Comparison of ENCODE assay signal across 9 mouse cellular contexts in genomic region chr7:3646641-3647040, GRCm38 (mm10). TPM values are rescaled to one million over a fixed set of nuclear protein-coding genes. Genes with fewer than 3 reads are reported as not detected.
DNase-seq lines count a peak whose midpoint lies in the region; ATAC-seq and TF ChIP-seq lines count a peak whose summit lies in the region.
"Had no signal": no experiment of that assay in that cellular context is flagged by ENCODE, and none has a peak within 500 bp of the region (broad histone marks: within the 10 kb centered on the region; RNA-seq: fewer than 3 reads in every experiment).

No protein-coding gene starts in this region.

- peaks cover 18 to 58% of the 10 kb centered on the region in 2 experiments for H3K36me3 ChIP-seq in CH12.LX (replicated peaks in 1 of 2; ENCODE audit: control insufficient read depth in 1 of 2, insufficient read depth in 1 of 2, low read length in 1 of 2)
- H3K36me3 ChIP-seq in forebrain, embryonic 15.5 days: peaks cover 20% of the 10 kb centered on the region
- peaks cover 25% of the 10 kb centered on the region for H3K36me3 ChIP-seq in liver, embryonic 14.5 days (replicated peaks; ENCODE audit: control insufficient read depth, insufficient read depth, low read depth)

- H3K27ac ChIP-seq in gastrocnemius, adult 2 months: peak overlapping the region; percentile 98
- no peak overlapping the region for H3K27ac ChIP-seq in CH12.LX (ENCODE audit: insufficient read depth, low read depth)
- H3K27ac ChIP-seq in forebrain, embryonic 15.5 days (replicated peaks): 0 out of 2 replicates have a peak overlapping the region, but pooled peaks have one; percentile 98
- H3K27ac ChIP-seq in liver, embryonic 14.5 days: peak overlapping the region; percentile 13; the same call in 1 of the 2 replicates

- ATAC-seq in forebrain, embryonic 15.5 days (replicated peaks): no peak
- ATAC-seq in liver, embryonic 14.5 days (ENCODE audit: insufficient read depth): no peak

- H3K9ac ChIP-seq in CH12.LX (ENCODE audit: insufficient read depth, low read depth): peak overlapping the region; percentile 98
- peak overlapping the region; percentile 93 for H3K9ac ChIP-seq in forebrain, embryonic 15.5 days (replicated peaks)
- peak overlapping the region; percentile 98 for H3K9ac ChIP-seq in liver, embryonic 14.5 days (replicated peaks)

- peak overlapping the region; percentile 96 for H3K4me2 ChIP-seq in CH12.LX (ENCODE audit: insufficient read depth, low read depth, poor library complexity, severe bottlenecking)
- peak overlapping the region; percentile 76 for H3K4me2 ChIP-seq in forebrain, embryonic 15.5 days (replicated peaks)
- H3K4me2 ChIP-seq in liver, embryonic 14.5 days (ENCODE audit: low read depth): peak overlapping the region; percentile 93

- no peak for TF ChIP-seq EP300 in CH12.LX (IDR thresholded peaks at IDR 0.05; ENCODE audit: low read length)
- TF ChIP-seq EP300 in liver, embryonic 14.5 days (IDR thresholded peaks at IDR 0.05; ENCODE audit: low read depth): no peak

- H3K4me1 ChIP-seq in CH12.LX (ENCODE audit: control insufficient read depth in 1 of 2, insufficient read depth in 2 of 2): peaks cover 13 to 41% of the 10 kb centered on the region in 2 experiments
- peaks cover 40% of the 10 kb centered on the region for H3K4me1 ChIP-seq in forebrain, embryonic 15.5 days
- H3K4me1 ChIP-seq in liver, embryonic 14.5 days (replicated peaks; ENCODE audit: control insufficient read depth in 2 of 2, insufficient read depth in 2 of 2, low read length in 1 of 2): peaks cover 20 to 25% of the 10 kb centered on the region in 2 experiments

- no peak for TF ChIP-seq RAD21 in CH12.LX (IDR thresholded peaks at IDR 0.05; ENCODE audit: low read depth, low read length)

- TF ChIP-seq CTCF in gastrocnemius, adult 2 months (IDR thresholded peaks at IDR 0.05): no peak
- no peak for TF ChIP-seq CTCF in CH12.LX (conservative IDR thresholded peaks at IDR 0.05 in 1 of 2, IDR thresholded peaks at IDR 0.05 in 1 of 2; ENCODE audit: low read depth in 2 of 2, low read length in 2 of 2)
- no peak for TF ChIP-seq CTCF in liver, embryonic 14.5 days (IDR thresholded peaks at IDR 0.05; ENCODE audit: low read depth)

- H3K27me3 ChIP-seq in CH12.LX (replicated peaks): no peaks in the 10 kb centered on the region
- no peaks in the 10 kb centered on the region for H3K27me3 ChIP-seq in forebrain, embryonic 15.5 days
- H3K27me3 ChIP-seq in liver, embryonic 14.5 days (ENCODE audit: control insufficient read depth, insufficient read depth, low read length): no peaks in the 10 kb centered on the region

- dilution Hi-C loops in CH12.LX (cut with MboI; ENCODE audit: extremely low pct_ligation_motif_present, extremely low pct_unique_long_range_greater_than_20kb, low sequenced_read_pairs): no loop called here

- TF ChIP-seq POLR2A in CH12.LX (IDR thresholded peaks at IDR 0.05; ENCODE audit: low read depth, low read length): no peak

- in situ Hi-C loops in CH12.LX (cut with MboI; ENCODE audit: low pct_ligation_motif_present, low pct_unique_long_range_greater_than_20kb, low sequenced_read_pairs): no loop called here

- WGBS in forebrain, embryonic 15.5 days: 72% methylated on average over 4 of the region's 4 CpGs
- 41% methylated on average over 4 of the region's 4 CpGs for WGBS in liver, embryonic 14.5 days (ENCODE audit: insufficient replicate concordance)

- peak overlapping the region; percentile 75 for H3K4me3 ChIP-seq in gastrocnemius, adult 2 months
- peak overlapping the region; percentile 89 to 94 (median 93) for H3K4me3 ChIP-seq in CH12.LX (replicated peaks in 1 of 3; ENCODE audit: low read depth in 2 of 3, low read length in 2 of 3, poor library complexity in 1 of 3)
- peak overlapping the region; percentile 74 for H3K4me3 ChIP-seq in forebrain, embryonic 15.5 days
- peak overlapping the region; percentile 86 to 89 for H3K4me3 ChIP-seq in liver, embryonic 14.5 days (ENCODE audit: insufficient read depth in 1 of 2, low read depth in 2 of 2, low read length in 2 of 2)

- peaks cover 55% of the 10 kb centered on the region for H3K79me2 ChIP-seq in CH12.LX (replicated peaks; ENCODE audit: control insufficient read depth, extremely low read depth, insufficient read depth, poor library complexity, severe bottlenecking)

- intact Hi-C loops in gastrocnemius, adult 2 months (cut with DNase I): loop anchor here (1.0 to 10.0 kb wide), 3 partner anchors 31 to 498 kb away; partner anchors contain the start of genes Mboat7 and Tsen34

- H3K9me3 ChIP-seq in CH12.LX (replicated peaks; ENCODE audit: low read length): no peaks in the 10 kb centered on the region
- no peaks in the 10 kb centered on the region for H3K9me3 ChIP-seq in forebrain, embryonic 15.5 days
- no peaks in the 10 kb centered on the region for H3K9me3 ChIP-seq in liver, embryonic 14.5 days (ENCODE audit: control insufficient read depth, low read length)

- no peak for DNase-seq in gastrocnemius, adult 2 months
- DNase-seq in gastrocnemius, postnatal 4 days (ENCODE audit: low spot score in 2 of 2): no peak
- no peak for DNase-seq in CH12.LX (ENCODE audit: extremely low read depth)
- no peak for DNase-seq in liver, embryonic 14.5 days (ENCODE audit: low read depth in 3 of 3, low spot score in 3 of 3)
- no peak for DNase-seq in adrenal gland, adult (ENCODE audit: inconsistent age in 2 of 2, low spot score in 1 of 2)
- DNase-seq in cerebellum, adult 8-10 months: no peak
- DNase-seq in urinary bladder, postnatal 36 days (ENCODE audit: low spot score in 2 of 2): no peak
- DNase-seq: cerebellum, postnatal 25 days had no signal

TF ChIP-seq in CH12.LX, 34 proteins besides CTCF, POLR2A, EP300 and RAD21 (continues in another document):
- TF ChIP-seq MEF2A (IDR thresholded peaks at IDR 0.05; ENCODE audit: borderline replicate concordance, low read depth, low read length) (no peak), NRF1 (IDR thresholded peaks at IDR 0.05; ENCODE audit: low read depth, low read length) (no peak), ZC3H11A (IDR thresholded peaks at IDR 0.05; ENCODE audit: low read depth, low read length) (no peak), MAFK (IDR thresholded peaks at IDR 0.05; ENCODE audit: insufficient replicate concordance, low read length) (no peak), POLR2AphosphoS2 (IDR thresholded peaks at IDR 0.05; ENCODE audit: low read depth, low read length) (no peak), TBP (conservative IDR thresholded peaks at IDR 0.05; ENCODE audit: low read depth, low read length) (no peak), CHD1 (IDR thresholded peaks at IDR 0.05; ENCODE audit: low read depth, low read length) (no peak), RCOR1 (conservative IDR thresholded peaks at IDR 0.05; ENCODE audit: low read depth, low read length) (no peak), USF2 (conservative IDR thresholded peaks at IDR 0.05; ENCODE audit: low read depth, low read length) (no peak), ZKSCAN1 (IDR thresholded peaks at IDR 0.05; ENCODE audit: borderline replicate concordance, low read depth, low read length) (no peak), SMC3 (IDR thresholded peaks at IDR 0.05; ENCODE audit: low read depth, low read length) (no peak)

RNA-seq across cellular contexts. Expression of gene Cnot3, which starts 1.6 kb away (rescaled TPM):
- total RNA-seq in gastrocnemius, adult 2 months (2021): 10 to 100 TPM; 16.0 to 20.2 TPM
- total RNA-seq in gastrocnemius, postnatal 4 days (2021): 10 to 100 TPM; 49.3 to 50.3 TPM
- total RNA-seq in CH12.LX (2012; rRNA removed) (20.9 and 21.1 TPM in 2 replicates), CH12.LX (2014; rRNA removed) (5.8 and 10.5 TPM in 2 replicates)
- polyA plus RNA-seq in CH12.LX (2012; ENCODE audit: insufficient read length, low read depth): 68.3 and 76.9 TPM in 2 replicates
- polyA plus RNA-seq in forebrain, embryonic 15.5 days (2015; fragmentation: Nextera tagmentation; extraction: Ambion mirVana): 49.5 and 51.7 TPM in 2 replicates
- polyA plus RNA-seq in liver, embryonic 14.5 days (2012; rRNA removed): 27.0 and 30.2 TPM in 2 replicates
- polyA plus RNA-seq in liver, embryonic 14.5 days (2014; fragmentation: Nextera tagmentation; extraction: Ambion mirVana): 20.2 and 20.8 TPM in 2 replicates

RNA-seq across cellular contexts. Expression of gene Prpf31, which starts 16.9 kb away (rescaled TPM):
- 10 to 100 TPM; 20.8 to 22.1 TPM for total RNA-seq in gastrocnemius, adult 2 months (2021)
- 10 to 100 TPM; 38.3 to 38.9 TPM for total RNA-seq in gastrocnemius, postnatal 4 days (2021)
- 99.2 and 125 TPM in 2 replicates for total RNA-seq in CH12.LX (2012; rRNA removed)
- total RNA-seq in CH12.LX (2014; rRNA removed): 117 and 119 TPM in 2 replicates
- polyA plus RNA-seq in CH12.LX (2012; ENCODE audit: insufficient read length, low read depth): 171 and 204 TPM in 2 replicates
- 108 TPM in 2 replicates for polyA plus RNA-seq in forebrain, embryonic 15.5 days (2015; fragmentation: Nextera tagmentation; extraction: Ambion mirVana)
- 19.9 and 28.4 TPM in 2 replicates for polyA plus RNA-seq in liver, embryonic 14.5 days (2012; rRNA removed)
- 46.4 and 48.3 TPM in 2 replicates for polyA plus RNA-seq in liver, embryonic 14.5 days (2014; fragmentation: Nextera tagmentation; extraction: Ambion mirVana)

RNA-seq across cellular contexts. Expression of gene Tfpt, which starts 16.9 kb away (rescaled TPM):
- total RNA-seq in gastrocnemius, adult 2 months (2021): 10 to 100 TPM; 14.0 to 16.2 TPM
- 10 to 100 TPM; 20.8 to 22.7 TPM for total RNA-seq in gastrocnemius, postnatal 4 days (2021)
- 28.8 and 33.2 TPM in 2 replicates for total RNA-seq in CH12.LX (2012; rRNA removed)
- total RNA-seq in CH12.LX (2014; rRNA removed): 15.1 and 15.9 TPM in 2 replicates
- 38.6 and 44.0 TPM in 2 replicates for polyA plus RNA-seq in CH12.LX (2012; ENCODE audit: insufficient read length, low read depth)
- polyA plus RNA-seq in forebrain, embryonic 15.5 days (2015; fragmentation: Nextera tagmentation; extraction: Ambion mirVana): 33.8 and 37.4 TPM in 2 replicates
- 6.4 and 10.7 TPM in 2 replicates for polyA plus RNA-seq in liver, embryonic 14.5 days (2012; rRNA removed)
- polyA plus RNA-seq in liver, embryonic 14.5 days (2014; fragmentation: Nextera tagmentation; extraction: Ambion mirVana): 7.7 and 8.0 TPM in 2 replicates

RNA-seq across cellular contexts. Expression of gene Leng1, which starts 19.0 kb away (rescaled TPM):
- 1 to 10 TPM; 4.9 to 6.8 TPM for total RNA-seq in gastrocnemius, adult 2 months (2021)
- 1 to 10 TPM; 9.8 TPM for total RNA-seq in gastrocnemius, postnatal 4 days (2021)
- 6.7 and 8.1 TPM in 2 replicates for total RNA-seq in CH12.LX (2012; rRNA removed)
- total RNA-seq in CH12.LX (2014; rRNA removed): 5.4 and 5.8 TPM in 2 replicates
- 8.5 and 9.9 TPM in 2 replicates for polyA plus RNA-seq in CH12.LX (2012; ENCODE audit: insufficient read length, low read depth)
- 15.7 and 16.5 TPM in 2 replicates for polyA plus RNA-seq in forebrain, embryonic 15.5 days (2015; fragmentation: Nextera tagmentation; extraction: Ambion mirVana)
- polyA plus RNA-seq in liver, embryonic 14.5 days (2012; rRNA removed): 1.7 and 3.3 TPM in 2 replicates
- polyA plus RNA-seq in liver, embryonic 14.5 days (2014; fragmentation: Nextera tagmentation; extraction: Ambion mirVana): 4.0 and 4.3 TPM in 2 replicates

RNA-seq across cellular contexts. Expression of gene Ndufa3, which starts 29.5 kb away (rescaled TPM):
- total RNA-seq in gastrocnemius, adult 2 months (2021): 1,000 to 10,000 TPM in 1 of 2 experiments, 100 to 1,000 TPM in 1; 931 to 1,252 TPM
- 100 to 1,000 TPM; 644 to 708 TPM for total RNA-seq in gastrocnemius, postnatal 4 days (2021)
- total RNA-seq in CH12.LX (2012; rRNA removed) (261 and 292 TPM in 2 replicates), CH12.LX (2014; rRNA removed) (50.6 and 58.9 TPM in 2 replicates)
- polyA plus RNA-seq in CH12.LX (2012; ENCODE audit: insufficient read length, low read depth): 297 and 307 TPM in 2 replicates
- 378 and 431 TPM in 2 replicates for polyA plus RNA-seq in forebrain, embryonic 15.5 days (2015; fragmentation: Nextera tagmentation; extraction: Ambion mirVana)
- polyA plus RNA-seq in liver, embryonic 14.5 days (2012; rRNA removed): 106 and 107 TPM in 2 replicates
- polyA plus RNA-seq in liver, embryonic 14.5 days (2014; fragmentation: Nextera tagmentation; extraction: Ambion mirVana): 351 and 354 TPM in 2 replicates
